Mouse (Mus musculus): Measurements from ENCODE around the gene Tmem198. TPM values are rescaled to one million over a fixed set of nuclear protein-coding genes. Genes with fewer than 3 reads are reported as not detected.
A peak's percentile ranks its signal among the peaks of the same experiment; 100 is the strongest.

Gene Tmem198
- polyA plus RNA-seq, 1 experiment: not detected

DNA sequence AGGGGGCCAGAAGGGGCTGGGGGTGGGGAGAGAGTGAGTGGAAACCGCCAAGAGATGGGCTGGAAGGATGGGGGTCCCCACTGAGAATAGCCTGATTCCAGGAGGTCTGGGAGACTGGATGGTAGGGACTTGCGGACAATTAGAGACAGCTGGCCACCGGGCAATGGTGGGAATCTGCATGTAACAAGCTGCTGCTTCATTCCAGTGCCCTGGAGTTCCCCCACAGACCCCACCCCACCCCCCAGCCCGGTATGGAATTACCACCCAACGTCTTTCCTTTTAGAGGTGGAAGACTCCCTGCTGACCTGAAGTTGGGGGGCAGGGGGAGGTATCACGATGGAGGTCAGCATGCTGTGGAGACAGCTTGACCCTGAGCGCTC lies 31.3 kb upstream of the Tmem198 start:
- Histone ChIP-seq H3K4me1 (ENCODE audit: control insufficient read depth, insufficient read depth, insufficient read length, low read length) (no peaks in the 10 kb centered on the region), H3K4me3 (ENCODE audit: insufficient read depth, low read depth, low read length) (no peak overlapping the region), H3K27ac (replicated peaks; ENCODE audit: low read depth, low read length) (no peak overlapping the region)

DNA sequence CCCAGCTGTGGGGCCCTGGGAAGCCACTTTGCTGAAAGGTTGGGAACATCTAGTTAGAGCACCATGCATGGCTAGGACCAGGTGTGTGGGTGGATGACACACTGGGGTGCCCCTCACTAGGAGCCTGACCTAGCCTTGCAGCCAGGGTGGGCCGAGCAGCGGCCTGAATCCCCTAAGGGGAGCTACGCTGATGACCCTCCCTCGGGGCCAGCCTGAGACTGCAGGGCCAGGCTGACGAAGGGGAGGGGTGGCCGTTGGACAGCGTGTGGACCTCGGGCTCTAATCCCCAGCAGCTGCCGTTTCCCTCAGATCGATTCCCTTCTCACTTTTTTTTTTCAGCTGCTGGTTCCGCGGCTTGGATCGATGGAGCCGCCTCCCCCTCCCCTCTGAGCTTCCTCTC lies 30.4 kb upstream of the Tmem198 start:
- Histone ChIP-seq H3K27ac (replicated peaks; ENCODE audit: low read depth, low read length) (no peak overlapping the region), H3K4me1 (ENCODE audit: control insufficient read depth, insufficient read depth, insufficient read length, low read length) (no peaks in the 10 kb centered on the region), H3K4me3 (ENCODE audit: insufficient read depth, low read depth, low read length) (no peak overlapping the region)

DNA sequence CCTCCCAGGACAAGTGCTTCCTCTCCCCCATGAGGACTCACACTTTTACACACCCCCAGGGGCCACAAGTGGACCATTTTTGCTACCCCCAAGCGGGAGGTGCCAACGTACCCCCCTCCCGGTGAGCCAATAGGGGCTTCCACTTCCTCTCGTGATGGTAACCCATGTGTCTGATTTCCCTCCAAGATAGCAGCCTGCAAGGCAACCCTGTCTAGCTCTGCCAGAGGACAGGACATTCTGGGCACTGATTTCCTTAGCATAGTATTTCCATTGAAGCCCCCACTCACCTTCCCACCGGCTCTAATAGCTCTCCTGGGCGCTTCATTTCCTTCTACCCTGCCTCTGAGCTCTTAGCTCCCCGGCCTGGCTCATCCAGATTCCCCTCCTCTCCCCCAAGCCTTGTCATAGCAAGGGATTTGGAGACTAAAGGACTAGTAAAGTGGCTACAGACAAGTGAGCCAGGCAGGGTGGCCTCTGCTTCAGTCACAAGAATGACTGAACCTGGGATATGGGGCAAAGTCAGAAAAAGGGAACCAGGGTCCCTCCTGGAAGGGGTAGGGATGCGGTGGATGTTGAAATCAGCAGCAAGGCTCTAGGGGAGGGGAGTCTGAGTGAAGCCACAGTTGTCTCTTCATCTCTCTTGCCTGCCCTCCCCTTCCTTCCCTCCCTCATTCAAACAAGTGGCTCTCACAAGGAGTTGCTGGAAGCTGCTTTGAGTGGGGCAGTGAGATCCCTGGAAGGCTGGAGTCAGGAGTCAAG lies 29.8 kb upstream of the Tmem198 start:
- H3K4me3 ChIP-seq (ENCODE audit: insufficient read depth, low read depth, low read length): no peak overlapping the region
- no peaks in the 10 kb centered on the region for H3K4me1 ChIP-seq (ENCODE audit: control insufficient read depth, insufficient read depth, insufficient read length, low read length)

DNA sequence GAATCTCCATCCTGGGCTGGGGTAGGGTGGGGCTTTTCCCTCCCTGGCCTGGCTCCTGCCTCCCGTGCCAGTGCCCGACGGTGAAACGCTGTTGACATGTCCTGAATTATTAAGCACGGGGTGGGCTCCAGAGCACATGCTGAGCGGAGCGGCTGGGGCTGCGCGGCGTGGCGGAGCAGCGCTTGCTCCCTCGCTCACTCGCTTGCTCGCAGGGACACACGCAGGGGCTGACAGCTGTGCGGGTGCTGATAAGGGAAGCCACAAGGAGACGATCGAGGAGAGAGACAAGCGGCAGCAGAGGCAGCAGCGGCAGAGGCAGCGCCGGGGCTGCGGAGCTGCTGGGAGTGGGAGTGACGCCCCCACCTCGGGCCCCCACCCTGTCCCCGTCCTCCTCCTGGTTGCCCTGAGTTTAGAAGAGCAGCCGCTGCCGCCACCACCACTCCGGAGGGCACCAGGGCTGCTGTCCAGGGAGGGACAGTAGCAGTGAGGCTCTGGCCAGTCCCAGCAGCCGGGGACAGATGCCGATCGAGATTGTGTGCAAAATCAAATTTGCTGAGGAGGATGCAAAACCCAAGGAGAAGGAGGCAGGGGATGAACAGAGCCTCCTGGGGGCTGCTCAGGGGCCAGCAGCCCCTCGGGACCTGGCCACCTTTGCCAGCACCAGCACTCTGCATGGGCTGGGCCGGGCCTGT lies 28.9 kb upstream of the Tmem198 start, which contains the start of gene Asic4:
Gene Asic4 (plus strand): TSS at position 123 of the 692 bp plus-strand sequence.
- Histone ChIP-seq H3K4me1 (ENCODE audit: control insufficient read depth, insufficient read depth, insufficient read length, low read length) (no peaks in the 10 kb centered on the region), H3K27ac (replicated peaks; ENCODE audit: low read depth, low read length) (no peak within 1 kb of the TSS), H3K4me3 (ENCODE audit: insufficient read depth, low read depth, low read length) (no peak within 1 kb of the TSS)

More for the DNA sequence above, 29.8 kb upstream of the Tmem198 start:
- H3K27ac ChIP-seq (replicated peaks; ENCODE audit: low read depth, low read length): no peak overlapping the region

DNA sequence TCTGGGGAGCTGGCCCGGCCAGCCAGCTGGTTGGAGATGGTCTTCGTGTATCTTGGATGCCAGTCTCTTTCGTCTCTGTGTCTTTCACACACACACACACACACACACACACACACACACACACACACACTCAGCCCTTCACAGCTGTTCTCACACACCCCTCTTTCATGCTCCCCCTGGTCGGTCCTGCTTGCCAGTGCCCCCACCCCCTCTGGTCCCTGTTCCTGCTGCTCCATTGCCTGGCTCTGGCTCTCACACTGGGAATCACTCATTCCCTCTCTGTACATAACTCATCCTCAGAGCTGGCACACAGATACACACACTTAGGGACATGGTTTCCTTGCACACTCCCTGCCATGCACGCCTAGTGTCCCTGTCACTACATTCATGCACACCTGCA lies 27.4 kb upstream of the Tmem198 start:
- Histone ChIP-seq H3K27ac (replicated peaks; ENCODE audit: low read depth, low read length) (no peak overlapping the region), H3K4me1 (ENCODE audit: control insufficient read depth, insufficient read depth, insufficient read length, low read length) (no peaks in the 10 kb centered on the region), H3K4me3 (ENCODE audit: insufficient read depth, low read depth, low read length) (no peak overlapping the region)

DNA sequence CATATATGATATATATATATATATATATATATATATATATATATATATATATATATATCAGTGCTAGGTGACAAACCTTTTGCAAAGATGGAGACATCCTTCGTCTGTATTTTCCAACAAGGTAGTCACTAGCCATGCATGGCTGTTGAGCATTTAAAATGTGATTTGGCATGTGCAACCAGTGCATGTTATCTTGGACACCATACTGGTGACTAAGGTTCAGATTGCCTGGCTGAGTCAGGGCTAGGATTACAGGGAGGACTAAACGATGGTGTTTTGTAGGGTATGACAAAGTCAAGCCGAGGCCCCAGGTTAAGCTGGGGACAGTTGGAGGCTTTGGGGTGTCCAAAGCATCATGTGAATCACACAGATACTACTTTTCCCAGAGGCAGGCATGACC lies 23.9 kb upstream of the Tmem198 start:
- no peaks in the 10 kb centered on the region for H3K4me1 ChIP-seq (ENCODE audit: control insufficient read depth, insufficient read depth, insufficient read length, low read length)
- H3K27ac ChIP-seq (replicated peaks; ENCODE audit: low read depth, low read length): no peak overlapping the region
- no peak overlapping the region for H3K4me3 ChIP-seq (ENCODE audit: insufficient read depth, low read depth, low read length)

DNA sequence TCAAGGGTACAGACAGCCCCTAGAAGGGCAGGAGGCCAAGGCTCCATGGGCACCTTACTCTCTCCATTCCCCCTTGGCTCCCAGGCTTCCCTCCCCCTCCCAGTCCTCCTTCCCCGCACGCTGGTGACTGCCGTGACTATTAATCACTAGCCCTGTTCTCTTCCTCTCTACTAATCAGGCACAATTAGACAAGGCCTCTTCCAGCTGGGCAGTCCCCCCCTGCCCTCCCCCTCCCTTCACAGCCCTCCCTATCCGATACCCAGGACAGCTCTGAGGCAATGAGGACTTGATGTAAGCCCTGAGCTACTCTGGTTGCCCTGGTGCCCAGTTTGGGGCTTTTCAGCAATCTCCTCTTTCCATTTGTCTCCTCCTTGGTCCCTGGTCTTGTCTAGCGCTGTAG lies 23.4 kb upstream of the Tmem198 start:
- Histone ChIP-seq H3K27ac (replicated peaks; ENCODE audit: low read depth, low read length) (no peak overlapping the region), H3K4me1 (ENCODE audit: control insufficient read depth, insufficient read depth, insufficient read length, low read length) (no peaks in the 10 kb centered on the region), H3K4me3 (ENCODE audit: insufficient read depth, low read depth, low read length) (no peak overlapping the region)

DNA sequence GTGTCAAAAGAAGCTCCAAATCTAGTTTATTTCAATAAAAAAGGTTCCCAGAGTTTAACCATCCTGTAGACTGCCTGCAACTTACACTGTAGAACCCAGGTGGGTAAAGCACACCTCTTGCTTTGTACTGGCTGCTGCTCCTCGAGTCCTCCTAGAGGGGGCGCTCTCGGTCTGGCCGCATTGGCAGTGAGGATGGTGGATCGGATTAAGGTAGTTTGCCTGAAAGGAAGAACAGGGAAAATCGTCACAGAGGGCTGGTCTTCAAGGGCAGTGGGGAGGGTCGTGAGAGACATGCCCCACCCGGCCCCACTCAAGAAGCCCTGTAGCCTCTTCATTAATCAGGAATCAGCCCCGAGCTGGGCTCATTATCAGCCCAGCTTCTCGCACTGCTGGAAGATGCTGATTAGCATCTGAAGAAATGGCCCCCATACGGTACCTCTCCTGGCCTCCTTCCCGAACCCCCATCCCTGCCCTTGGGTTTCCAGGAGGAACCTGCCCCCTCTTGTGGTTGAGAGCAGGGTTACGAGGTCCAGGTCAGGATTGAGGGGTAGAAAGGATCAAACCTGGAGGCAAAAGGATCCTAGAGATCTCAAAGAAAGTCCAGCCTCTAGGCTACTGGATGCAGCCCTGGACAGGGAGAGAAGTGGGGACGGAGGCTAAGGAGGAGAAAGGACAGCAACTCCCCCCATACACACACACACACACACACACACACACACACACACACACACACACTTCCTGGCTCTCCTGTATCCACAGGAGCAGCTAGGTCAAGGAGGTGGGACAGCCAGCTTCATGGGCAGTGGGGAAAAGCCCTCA lies 22.4 kb upstream of the Tmem198 start:
- Histone ChIP-seq H3K4me3 (ENCODE audit: insufficient read depth, low read depth, low read length) (no peak overlapping the region), H3K4me1 (ENCODE audit: control insufficient read depth, insufficient read depth, insufficient read length, low read length) (no peaks in the 10 kb centered on the region), H3K27ac (replicated peaks; ENCODE audit: low read depth, low read length) (no peak overlapping the region)

DNA sequence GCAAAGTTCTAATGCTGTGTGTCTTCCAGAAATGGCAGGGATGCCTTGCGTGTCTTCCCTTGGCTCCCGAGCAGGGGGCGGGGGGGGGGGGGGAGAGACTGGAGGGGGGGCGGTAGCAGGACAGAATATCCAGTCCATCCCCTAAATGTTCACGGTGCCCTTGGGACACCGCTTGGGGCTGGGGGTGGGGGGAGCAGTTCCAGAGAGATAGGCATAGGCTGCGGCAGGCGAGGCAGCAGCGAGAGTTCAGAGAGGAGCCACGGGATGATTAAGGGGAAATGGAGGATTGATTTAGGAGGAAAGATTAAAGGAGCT lies 21.7 kb upstream of the Tmem198 start:
- Histone ChIP-seq H3K27ac (replicated peaks; ENCODE audit: low read depth, low read length) (no peak overlapping the region), H3K4me1 (ENCODE audit: control insufficient read depth, insufficient read depth, insufficient read length, low read length) (no peaks in the 10 kb centered on the region), H3K4me3 (ENCODE audit: insufficient read depth, low read depth, low read length) (no peak overlapping the region)

DNA sequence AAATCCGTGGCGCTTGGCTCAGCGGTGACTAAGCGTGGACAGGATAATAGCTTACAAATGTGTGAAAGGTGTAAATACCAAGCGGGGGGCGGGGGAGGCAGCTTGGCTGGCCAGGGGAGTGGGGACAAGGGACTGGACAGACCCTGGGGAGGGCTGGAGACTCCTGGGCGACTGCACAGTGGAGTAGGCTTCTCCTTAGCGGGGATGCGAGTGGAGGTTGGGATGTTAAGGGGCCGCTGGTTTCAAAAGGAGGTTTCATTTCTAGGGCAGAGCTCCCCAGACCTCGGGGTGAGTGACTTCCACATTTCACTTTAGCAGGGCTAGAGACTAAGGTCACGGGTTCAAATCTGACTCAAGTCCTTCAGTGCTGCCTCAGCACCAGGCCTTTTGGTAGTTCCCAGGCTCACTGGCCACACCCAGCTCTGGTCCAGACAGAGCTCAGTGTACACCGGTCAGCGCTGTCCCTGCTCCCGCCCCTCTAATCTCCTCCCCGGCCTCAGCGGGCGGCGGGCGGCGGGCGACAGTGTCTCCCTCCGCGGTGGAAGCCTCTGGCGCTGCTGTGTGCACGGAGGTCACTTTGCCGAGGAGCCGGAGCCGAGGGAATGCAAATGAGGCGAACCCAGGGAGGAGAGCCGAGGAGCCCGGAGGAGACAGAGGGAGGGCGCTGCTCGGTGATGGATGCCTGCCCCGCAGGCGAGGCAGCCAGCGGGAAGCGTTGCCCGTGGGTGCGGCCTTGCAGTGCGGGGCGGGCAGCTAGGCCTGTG lies 21.1 kb upstream of the Tmem198 start:
- H3K4me3 ChIP-seq (ENCODE audit: insufficient read depth, low read depth, low read length): peak overlapping the region; percentile 34
- H3K27ac ChIP-seq (replicated peaks; ENCODE audit: low read depth, low read length): no peak overlapping the region
- H3K4me1 ChIP-seq (ENCODE audit: control insufficient read depth, insufficient read depth, insufficient read length, low read length): no peaks in the 10 kb centered on the region

DNA sequence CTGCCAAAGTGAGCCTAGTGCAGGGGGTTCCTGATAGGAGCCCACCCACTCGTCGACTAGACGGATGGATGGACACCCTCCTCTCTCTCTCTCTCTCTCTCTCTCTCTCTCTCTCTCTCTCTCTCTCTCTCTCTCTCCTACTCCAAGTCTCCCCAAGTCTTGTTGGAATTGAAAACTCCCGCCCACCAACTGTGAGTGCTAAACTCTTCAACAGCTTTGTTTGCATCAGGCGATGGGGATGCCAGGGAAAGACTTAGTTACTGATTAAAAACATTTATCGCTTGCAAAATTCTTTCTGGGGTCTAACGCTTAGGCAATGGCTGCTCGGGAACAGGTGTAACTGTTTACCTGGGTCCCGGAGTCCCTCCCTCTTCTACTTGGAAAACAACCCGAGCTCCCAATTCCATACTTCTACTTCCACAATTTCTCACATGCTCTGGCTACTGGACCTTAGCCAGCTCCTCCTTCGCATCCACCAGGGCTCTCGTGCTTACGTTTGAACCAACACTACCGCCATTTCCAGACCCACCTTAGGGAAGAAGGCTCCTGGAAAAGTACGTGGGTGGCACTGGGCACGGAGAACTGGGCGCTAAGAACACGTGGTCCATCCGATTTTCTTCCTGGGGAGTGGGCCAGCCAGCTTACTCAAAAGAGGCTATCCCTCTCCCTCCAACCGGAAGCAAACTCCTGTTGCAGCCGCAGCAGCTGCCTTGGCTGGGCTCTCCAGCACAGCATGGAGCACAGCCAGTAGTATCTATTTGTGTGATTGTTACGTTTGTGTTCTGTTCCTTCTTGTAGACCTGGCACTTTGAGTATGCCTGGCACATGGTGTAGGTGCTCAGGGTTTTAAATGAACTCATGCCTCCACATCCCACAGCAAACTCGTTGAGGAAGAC lies 20.3 kb upstream of the Tmem198 start:
- Histone ChIP-seq H3K4me1 (ENCODE audit: control insufficient read depth, insufficient read depth, insufficient read length, low read length) (no peaks in the 10 kb centered on the region), H3K27ac (replicated peaks; ENCODE audit: low read depth, low read length) (no peak overlapping the region), H3K4me3 (ENCODE audit: insufficient read depth, low read depth, low read length) (peak overlapping the region; percentile 34)

DNA sequence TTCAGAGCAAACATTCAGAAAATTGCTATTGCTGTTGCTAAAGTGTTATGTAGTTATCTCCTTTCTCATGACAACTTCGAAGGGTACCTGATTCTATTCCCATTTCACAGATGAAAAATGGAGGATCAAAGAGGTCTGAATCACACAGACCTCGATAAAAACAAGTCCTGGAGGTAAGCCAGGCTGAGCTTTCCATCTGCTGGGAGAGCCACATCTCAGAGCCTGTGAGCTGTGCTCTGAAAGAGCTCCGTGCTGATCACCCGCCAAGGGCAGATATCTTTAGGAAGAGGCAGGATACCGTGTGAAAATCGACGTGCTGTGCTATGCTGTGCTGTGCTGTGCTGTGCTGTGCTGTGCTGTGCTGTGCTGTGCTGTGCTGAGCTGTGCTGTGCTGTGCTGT lies 19.0 kb upstream of the Tmem198 start:
- no peak overlapping the region for H3K4me3 ChIP-seq (ENCODE audit: insufficient read depth, low read depth, low read length)
- no peak overlapping the region for H3K27ac ChIP-seq (replicated peaks; ENCODE audit: low read depth, low read length)
- no peaks in the 10 kb centered on the region for H3K4me1 ChIP-seq (ENCODE audit: control insufficient read depth, insufficient read depth, insufficient read length, low read length)

DNA sequence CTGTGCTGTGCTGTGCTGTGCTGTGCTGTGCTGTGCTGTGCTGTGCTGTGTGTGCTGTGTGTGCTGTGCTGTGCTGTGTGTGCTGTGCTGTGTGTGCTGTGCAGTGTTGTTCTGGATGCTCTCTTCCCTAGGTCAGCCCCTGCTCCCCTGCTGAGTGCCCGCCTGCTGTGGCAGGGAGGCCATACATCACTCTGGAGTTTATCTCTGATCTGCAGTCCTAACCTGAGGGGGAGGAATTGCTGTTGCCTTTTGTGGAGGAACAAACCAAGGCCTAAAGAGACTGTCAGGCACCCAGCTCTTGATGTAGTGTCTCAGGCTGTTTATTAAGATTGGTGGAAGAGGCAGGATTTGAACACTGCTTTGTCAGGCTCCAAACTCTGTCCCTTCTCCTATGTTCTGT lies 16.7 kb upstream of the Tmem198 start:
- H3K4me1 ChIP-seq (ENCODE audit: control insufficient read depth, insufficient read depth, insufficient read length, low read length): no peaks in the 10 kb centered on the region
- H3K4me3 ChIP-seq (ENCODE audit: insufficient read depth, low read depth, low read length): no peak overlapping the region
- no peak overlapping the region for H3K27ac ChIP-seq (replicated peaks; ENCODE audit: low read depth, low read length)

DNA sequence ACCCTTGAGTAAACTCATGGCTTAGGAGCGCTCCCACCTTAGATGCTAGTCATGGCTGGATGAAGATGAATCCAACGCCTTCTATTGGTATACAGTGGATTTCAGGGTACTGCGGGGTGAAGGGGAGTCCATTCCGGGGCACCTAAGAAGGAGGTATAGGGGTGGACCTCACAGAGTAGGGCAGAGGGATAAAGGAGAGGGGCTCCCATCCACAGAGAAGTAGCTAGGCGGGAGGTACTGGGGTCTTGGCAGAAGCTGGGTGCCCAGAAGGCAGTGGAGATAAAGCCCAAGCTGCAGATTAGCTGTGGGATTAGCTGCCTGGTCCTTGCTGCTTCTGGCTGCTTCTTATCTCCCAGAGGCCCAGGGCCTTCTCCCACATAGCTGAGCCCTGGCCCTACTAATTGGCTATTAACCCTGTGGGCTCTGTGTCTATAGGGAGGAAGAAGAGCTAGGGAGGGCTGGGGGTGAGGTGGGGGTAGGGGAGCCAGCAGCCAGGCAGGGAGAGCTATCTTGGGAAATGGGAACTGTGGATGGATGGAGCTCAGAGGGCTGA lies 15.6 kb upstream of the Tmem198 start:
- Histone ChIP-seq H3K27ac (replicated peaks; ENCODE audit: low read depth, low read length) (no peak overlapping the region), H3K4me1 (ENCODE audit: control insufficient read depth, insufficient read depth, insufficient read length, low read length) (no peaks in the 10 kb centered on the region)

More for the DNA sequence above, 15.6 kb upstream of the Tmem198 start:
- no peak overlapping the region for H3K4me3 ChIP-seq (ENCODE audit: insufficient read depth, low read depth, low read length)
